Comparison of ENCODE assay signal across 8 mouse cellular contexts in the genomic region with DNA sequence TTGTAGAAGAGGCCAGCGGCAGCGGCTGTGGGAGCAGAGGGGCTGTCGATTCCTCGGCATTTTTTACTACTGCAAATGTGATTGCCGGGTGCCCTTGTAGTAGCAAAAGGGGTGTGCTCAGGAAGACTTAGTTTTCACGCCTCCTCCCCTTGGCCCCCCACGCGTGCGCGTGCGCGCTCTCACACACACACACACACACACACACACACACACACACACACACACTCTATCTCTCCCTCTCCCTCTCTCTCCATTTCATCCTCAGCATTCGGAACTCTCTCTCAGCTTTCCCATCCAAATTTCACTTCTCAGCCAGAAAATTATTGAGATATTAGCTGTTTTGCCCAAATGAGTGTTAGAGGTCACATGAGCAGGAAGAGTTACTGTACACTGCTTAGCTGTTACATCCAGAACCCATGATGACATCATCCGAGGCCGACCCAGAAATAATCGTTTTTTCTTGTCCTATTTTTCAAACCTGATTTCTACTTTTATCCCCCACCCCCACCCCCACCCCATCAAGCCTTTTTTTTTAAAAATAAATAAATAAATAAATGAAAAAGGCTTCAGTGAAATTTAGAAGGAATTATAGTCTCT. TPM values are rescaled to one million over a fixed set of nuclear protein-coding genes. Genes with fewer than 3 reads are reported as not detected.
DNase-seq lines count a peak whose midpoint lies in the region; ATAC-seq and TF ChIP-seq lines count a peak whose summit lies in the region.
"Had no signal": no experiment of that assay in that cellular context is flagged by ENCODE, and none has a peak within 500 bp of the region (broad histone marks: within the 10 kb centered on the region; RNA-seq: fewer than 3 reads in every experiment).

No protein-coding gene starts in this region.

- peak overlapping the region; percentile 63; the same call in 1 of the 2 replicates for H3K4me2 ChIP-seq in stomach, embryonic 14.5 days (replicated peaks; ENCODE audit: low read depth, low read length)
- H3K4me2 ChIP-seq in stomach, postnatal 0 days (replicated peaks; ENCODE audit: low read depth) = no peak overlapping the region; the same call in 1 of the 2 replicates
- peak overlapping the region; percentile 67 for H3K4me2 ChIP-seq in forebrain, postnatal 0 days (ENCODE audit: low read depth)

- no peaks in the 10 kb centered on the region for H3K4me1 ChIP-seq in stomach, embryonic 14.5 days (ENCODE audit: control insufficient read depth, insufficient read depth, low read length)
- no peaks in the 10 kb centered on the region for H3K4me1 ChIP-seq in stomach, postnatal 0 days (replicated peaks; ENCODE audit: control insufficient read depth, insufficient read depth)
- H3K4me1 ChIP-seq in forebrain, postnatal 0 days (ENCODE audit: insufficient read depth) = peaks cover 21% of the 10 kb centered on the region

- no peak for TF ChIP-seq CTCF in stomach, postnatal 0 days (IDR thresholded peaks at IDR 0.05; ENCODE audit: low read depth)
- TF ChIP-seq CTCF in forebrain, postnatal 0 days (IDR thresholded peaks at IDR 0.05; ENCODE audit: low read depth) = no peak

- H3K27me3 ChIP-seq in stomach, embryonic 14.5 days (ENCODE audit: control insufficient read depth, insufficient read depth, low read length) = no peaks in the 10 kb centered on the region
- H3K27me3 ChIP-seq in stomach, postnatal 0 days (ENCODE audit: control insufficient read depth, insufficient read depth, low read length) = no peaks in the 10 kb centered on the region
- no peaks in the 10 kb centered on the region for H3K27me3 ChIP-seq in forebrain, postnatal 0 days (ENCODE audit: insufficient read depth, low read length)
- H3K27me3 ChIP-seq: liver, embryonic 13.5 days had no signal

- ATAC-seq in stomach, embryonic 14.5 days (ENCODE audit: insufficient number of reproducible peaks, insufficient read depth, low FRiP score, low read depth) = no peak
- ATAC-seq in stomach, postnatal 0 days (ENCODE audit: low FRiP score, low TSS enrichment) = no peak
- ATAC-seq in forebrain, postnatal 0 days = peak; percentile 67
- ATAC-seq in CD4-positive, CD25-positive, alpha-beta regulatory T cell, adult 4 months = no peak
- no peak for ATAC-seq in monocyte, adult 5-6 weeks (replicated peaks; ENCODE audit: insufficient number of reproducible peaks, low FRiP score, low TSS enrichment, poor library complexity, severe bottlenecking)

- no peak overlapping the region for H3K9ac ChIP-seq in stomach, embryonic 14.5 days (replicated peaks; ENCODE audit: low read depth, low read length)
- H3K9ac ChIP-seq in stomach, postnatal 0 days (ENCODE audit: low read length) = no peak overlapping the region
- H3K9ac ChIP-seq in forebrain, postnatal 0 days = peak overlapping the region; percentile 75
- H3K9ac ChIP-seq: liver, embryonic 13.5 days had no signal

- intact Hi-C loops in left cerebral cortex, postnatal 14 days (cut with DNase I) = loop anchor here (2.0 kb wide), 1 partner anchor 125 kb away; a partner anchor contains a TSS

- H3K9me3 ChIP-seq in stomach, embryonic 14.5 days (ENCODE audit: control insufficient read depth, low read depth, low read length) = no peaks in the 10 kb centered on the region
- no peaks in the 10 kb centered on the region for H3K9me3 ChIP-seq in stomach, postnatal 0 days (ENCODE audit: control insufficient read depth, low read length)
- no peaks in the 10 kb centered on the region for H3K9me3 ChIP-seq in forebrain, postnatal 0 days (ENCODE audit: low read length)
- H3K9me3 ChIP-seq: liver, embryonic 13.5 days had no signal

- no peaks in the 10 kb centered on the region for H3K36me3 ChIP-seq in stomach, embryonic 14.5 days (ENCODE audit: control insufficient read depth, insufficient read depth, low read length)
- H3K36me3 ChIP-seq in stomach, postnatal 0 days (ENCODE audit: control insufficient read depth, insufficient read depth, low read length) = no peaks in the 10 kb centered on the region; the same call in 1 of the 2 replicates
- no peaks in the 10 kb centered on the region for H3K36me3 ChIP-seq in forebrain, postnatal 0 days (ENCODE audit: insufficient read depth)

- H3K27ac ChIP-seq in stomach, embryonic 14.5 days (ENCODE audit: low read length) = no peak overlapping the region
- no peak overlapping the region for H3K27ac ChIP-seq in stomach, postnatal 0 days (replicated peaks)
- H3K27ac ChIP-seq in forebrain, postnatal 0 days (ENCODE audit: low read depth, low read length) = peak overlapping the region; percentile 94
- H3K27ac ChIP-seq: liver, embryonic 13.5 days had no signal

- no peak for TF ChIP-seq EP300 in stomach, postnatal 0 days (optimal IDR thresholded peaks at IDR 0.05)

- DNase-seq in stomach, postnatal 0 days (ENCODE audit: low spot score) = no peak
- peak; percentile 84 for DNase-seq in forebrain, postnatal 0 days
- DNase-seq in left cerebral cortex, postnatal 14 days (ENCODE audit: low spot score in 2 of 2) = peak; percentile 67 to 80
- DNase-seq in right cerebral cortex, postnatal 4 days = peak; percentile 73
- DNase-seq: liver, embryonic 13.5 days had no signal

- WGBS in stomach, embryonic 14.5 days = 76% methylated on average over 16 of the region's 16 CpGs
- WGBS in stomach, postnatal 0 days = 72% methylated on average over 13 of the region's 16 CpGs
- 29% methylated on average over 16 of the region's 16 CpGs for WGBS in forebrain, postnatal 0 days

- H3K4me3 ChIP-seq in stomach, embryonic 14.5 days (ENCODE audit: low read depth, low read length) = no peak overlapping the region; the same call in 1 of the 2 replicates
- no peak overlapping the region for H3K4me3 ChIP-seq in stomach, postnatal 0 days (ENCODE audit: low read depth, low read length)
- H3K4me3 ChIP-seq in forebrain, postnatal 0 days (ENCODE audit: low read depth, low read length) = peak overlapping the region; percentile 57
- H3K4me3 ChIP-seq: liver, embryonic 13.5 days had no signal

RNA-seq across cellular contexts. Expression of a gene that starts 45.4 kb away (rescaled TPM):
- 706 and 729 TPM in 2 replicates for polyA plus RNA-seq in stomach, embryonic 14.5 days (2014; fragmentation: Nextera tagmentation; extraction: Ambion mirVana)
- polyA plus RNA-seq in stomach, postnatal 0 days (2015; fragmentation: Nextera tagmentation; extraction: Ambion mirVana) = 394 and 400 TPM in 2 replicates
- total RNA-seq in forebrain, postnatal 0 days (2014; rRNA removed) = 1,357 and 1,641 TPM in 2 replicates
- polyA plus RNA-seq in forebrain, postnatal 0 days (2015; fragmentation: Nextera tagmentation; extraction: Ambion mirVana) = 1,186 and 1,234 TPM in 2 replicates
- 100 to 1,000 TPM; 801 to 831 TPM for total RNA-seq in left cerebral cortex, postnatal 14 days (2021)
- polyA plus RNA-seq in CD4-positive, CD25-positive, alpha-beta regulatory T cell, adult 4 months (2017; shearing (Covaris generic)) = 100 to 1,000 TPM; 133 to 140 TPM
- total RNA-seq in monocyte, adult 5-6 weeks (2017) = 23.5 to 34.1 TPM (median 27.5 TPM) in 3 replicates
